Mouse (Mus musculus) heart, embryonic 16.5 days (tissue): Measurements from ENCODE around the gene Trim45. TPM values are rescaled to one million over a fixed set of nuclear protein-coding genes. Genes with fewer than 3 reads are reported as not detected.

ENCODE experiments used
- ATAC-seq: fragments of 200-750 bp; cut with Nextera tagmentation; replicated peaks from 2 replicates; pipeline ENCODE4 v1.8.0; 2017; ENCODE audit warnings: moderate number of reproducible peaks; ENCODE audit not compliant: insufficient read depth, low FRiP score; ENCODE audit errors: extremely low read depth
- H3K27ac ChIP-seq: fragments of 300-500 bp; sonication (generic); 2 replicates; pipeline ENCODE4 v1.5.1; 2014; ENCODE audit warnings: mild to moderate bottlenecking, low read length, control low read depth, moderate library complexity
- H3K27me3 ChIP-seq: fragments of 300-500 bp; sonication (generic); 2 replicates; pipeline ENCODE4 v1.6.1; 2014; ENCODE audit warnings: low read length, mixed read lengths; ENCODE audit not compliant: control insufficient read depth, insufficient read depth
- H3K36me3 ChIP-seq: fragments of 300-500 bp; sonication (generic); 2 replicates; pipeline ENCODE4 v1.6.1; 2014; ENCODE audit not compliant: control insufficient read depth, insufficient read depth
- H3K4me1 ChIP-seq: fragments of 300-500 bp; sonication (generic); 2 replicates; pipeline ENCODE4 v1.6.1; 2014; ENCODE audit warnings: low read length, mixed read lengths; ENCODE audit not compliant: control insufficient read depth, insufficient read depth
- H3K4me2 ChIP-seq: fragments of 300-500 bp; sonication (generic); 2 replicates; pipeline ENCODE4 v1.6.1; 2014; ENCODE audit warnings: low read depth, mild to moderate bottlenecking, control low read depth, low read length
- H3K4me3 ChIP-seq: fragments of 300-500 bp; sonication (generic); 2 replicates; pipeline ENCODE4 v1.5.1; 2014; ENCODE audit warnings: mild to moderate bottlenecking, control low read depth, low read length
- H3K9ac ChIP-seq: fragments of 300-500 bp; sonication (generic); 2 replicates; pipeline ENCODE4 v1.6.1; 2014; ENCODE audit warnings: low read length, control low read depth
- H3K9me3 ChIP-seq: fragments of 300-500 bp; sonication (generic); replicated peaks from 2 replicates; pipeline ENCODE4 v1.6.1; 2016; ENCODE audit warnings: low read length; ENCODE audit not compliant: control insufficient read depth
- WGBS: fragments of 180-500 bp; shearing (Covaris S2); extraction: QIAGEN DNeasy Blood & Tissue Kit; methylation state at CpG from one replicate; pipeline ENCODE4 v1.1.7; 2014; 5-methylcytosine and 5-hydroxymethylcytosine counted together
- polyA plus RNA-seq: library from polyadenylated mRNA; unstranded; fragments of >200 nt; fragmentation: Nextera tagmentation; extraction: Ambion mirVana; gene quantifications from 2 replicates; pipeline ENCODE4 v1.2.1, GENCODE M21; 2015

The Trim45 gene
- polyA plus RNA-seq, 1 experiment from 2014 or later = 4.3 TPM

- Histone ChIP-seq H3K27ac (no peak overlapping the region), H3K9ac (peak overlapping the region; percentile 34), H3K4me3 (no peak overlapping the region), H3K27me3 (no peaks in the 10 kb centered on the region), H3K36me3 (peaks cover 9% of the 10 kb centered on the region), H3K9me3 (no peaks in the 10 kb centered on the region), H3K4me2 (no peak overlapping the region), H3K4me1 (peaks cover 26% of the 10 kb centered on the region)
- 65% methylated on average over 6 of the region's 6 CpGs for WGBS
- no peak for ATAC-seq
Measured at GRCm38 (mm10) chr3:100924065-100924732, 2.2 kb downstream of the Trim45 start.

DNA sequence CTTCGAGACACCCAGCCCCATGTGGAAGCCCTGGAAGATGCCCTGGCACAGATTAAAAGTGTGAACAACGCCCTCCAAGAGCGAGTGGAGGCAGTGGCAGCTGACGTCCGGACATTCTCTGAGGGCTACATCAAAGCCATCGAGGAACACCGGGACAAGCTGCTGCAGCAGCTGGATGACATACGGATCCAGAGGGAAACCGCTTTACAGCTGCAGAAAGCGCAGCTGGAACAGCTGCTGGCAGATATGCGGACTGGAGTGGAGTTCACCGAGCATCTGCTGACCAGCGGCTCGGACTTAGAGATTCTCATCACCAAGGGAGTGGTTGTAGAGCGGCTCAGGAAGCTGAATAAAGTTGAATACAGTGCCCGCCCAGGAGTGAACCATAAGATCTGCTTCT, 3.2 kb downstream of the Trim45 start:
- peaks cover 26% of the 10 kb centered on the region for H3K4me1 ChIP-seq
- peaks cover 9% of the 10 kb centered on the region for H3K36me3 ChIP-seq
- 75% methylated on average over 16 of the region's 16 CpGs for WGBS
- no peak overlapping the region for H3K9ac ChIP-seq
- no peaks in the 10 kb centered on the region for H3K9me3 ChIP-seq
- ATAC-seq = no peak
- H3K4me2 ChIP-seq = no peak overlapping the region
- no peak overlapping the region for H3K4me3 ChIP-seq
- H3K27me3 ChIP-seq = no peaks in the 10 kb centered on the region
- H3K27ac ChIP-seq = no peak overlapping the region

DNA sequence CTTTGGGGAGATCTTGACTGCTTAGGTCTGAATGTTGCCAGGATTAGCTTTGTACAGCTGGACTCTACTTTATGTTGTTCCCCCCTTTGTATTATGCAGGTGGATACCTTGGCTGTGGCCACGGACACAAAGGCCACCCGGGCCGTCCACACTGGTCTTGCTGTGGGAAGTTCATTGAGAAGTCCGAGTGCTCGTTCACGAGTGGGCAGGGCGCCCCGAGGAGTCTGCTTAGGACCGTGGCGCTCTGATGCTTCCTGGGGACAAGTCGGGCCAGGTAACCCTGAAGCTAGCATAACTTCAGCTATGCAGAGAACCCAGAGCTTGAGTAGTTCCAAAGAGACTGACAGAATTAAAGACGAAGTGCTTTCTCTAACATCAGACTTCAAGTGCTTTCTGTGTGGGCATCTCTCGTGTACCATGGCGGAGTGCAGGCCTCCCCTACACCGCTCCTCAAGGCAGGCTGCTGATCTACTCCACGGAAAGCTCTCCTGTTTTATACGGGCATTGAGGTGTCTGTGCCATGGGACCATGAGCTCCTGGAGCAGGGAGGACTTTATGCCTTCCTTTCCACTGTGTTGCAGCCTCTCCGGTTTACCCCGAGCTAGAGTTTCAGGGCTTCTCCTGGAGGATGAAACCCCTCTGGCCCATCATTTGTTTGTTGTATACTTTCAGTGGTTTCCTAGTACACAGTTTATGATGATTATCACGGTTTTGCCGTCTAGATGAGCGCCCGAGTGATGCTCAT, 9.5 kb downstream of the Trim45 start:
- Histone ChIP-seq H3K9me3 (no peaks in the 10 kb centered on the region), H3K4me1 (peaks cover 2% of the 10 kb centered on the region; the same call in 1 of the 2 replicates), H3K27ac (no peak overlapping the region), H3K4me2 (no peak overlapping the region), H3K4me3 (no peak overlapping the region), H3K9ac (no peak overlapping the region), H3K27me3 (no peaks in the 10 kb centered on the region), H3K36me3 (peaks cover 12% of the 10 kb centered on the region)
- 90% methylated on average over 23 of the region's 23 CpGs for WGBS
- no peak for ATAC-seq

- no peak for ATAC-seq
- Histone ChIP-seq H3K27me3 (no peaks in the 10 kb centered on the region), H3K9ac (no peak overlapping the region), H3K27ac (no peak overlapping the region), H3K4me2 (no peak overlapping the region), H3K9me3 (no peaks in the 10 kb centered on the region), H3K4me1 (no peaks in the 10 kb centered on the region), H3K36me3 (peaks cover 12% of the 10 kb centered on the region), H3K4me3 (no peak overlapping the region)
- whole genome bisulfite sequencing = 72% methylated on average over 11 of the region's 11 CpGs
Measured at GRCm38 (mm10) chr3:100932077-100932944, 10.3 kb downstream of the Trim45 start.

GRCm38 (mm10) chr3:100935521-100935920, 13.5 kb downstream of the Trim45 start:
- Histone ChIP-seq H3K27me3 (no peaks in the 10 kb centered on the region), H3K4me3 (no peak overlapping the region), H3K9me3 (no peaks in the 10 kb centered on the region), H3K4me1 (no peaks in the 10 kb centered on the region), H3K36me3 (peaks cover 21% of the 10 kb centered on the region), H3K4me2 (no peak overlapping the region), H3K9ac (no peak overlapping the region), H3K27ac (no peak overlapping the region)
- ATAC-seq = no peak
- 88% methylated on average over 6 of the region's 6 CpGs for WGBS

DNA sequence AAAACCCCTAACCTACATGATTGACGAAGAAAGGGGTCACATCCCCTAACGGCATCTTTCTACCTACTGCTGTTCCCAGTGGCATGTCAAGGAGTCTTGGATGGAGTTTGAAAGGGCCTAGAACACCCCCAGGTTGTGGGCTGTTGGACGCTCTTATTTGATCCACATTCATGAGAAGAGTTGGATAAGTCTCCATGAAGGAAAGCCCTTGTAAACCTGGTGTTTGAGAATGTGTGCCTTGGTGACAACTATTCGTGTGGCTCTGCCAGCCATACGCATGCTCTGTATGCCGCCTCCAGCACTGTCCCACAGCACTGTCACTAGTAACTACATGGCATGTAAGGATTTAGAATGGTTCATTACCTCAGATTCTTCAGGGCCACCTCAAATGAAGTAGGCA, 14.2 kb downstream of the Trim45 start:
- no peaks in the 10 kb centered on the region for H3K27me3 ChIP-seq
- no peaks in the 10 kb centered on the region for H3K9me3 ChIP-seq
- no peaks in the 10 kb centered on the region for H3K4me1 ChIP-seq
- H3K4me3 ChIP-seq = no peak overlapping the region
- H3K9ac ChIP-seq = no peak overlapping the region
- ATAC-seq = no peak
- H3K4me2 ChIP-seq = no peak overlapping the region
- no peak overlapping the region for H3K27ac ChIP-seq
- WGBS = 93% methylated on average over 6 of the region's 6 CpGs
- peaks cover 21% of the 10 kb centered on the region for H3K36me3 ChIP-seq

- Histone ChIP-seq H3K9me3 (no peaks in the 10 kb centered on the region), H3K27me3 (no peaks in the 10 kb centered on the region), H3K4me1 (no peaks in the 10 kb centered on the region), H3K27ac (no peak overlapping the region), H3K9ac (no peak overlapping the region), H3K4me3 (no peak overlapping the region), H3K4me2 (no peak overlapping the region), H3K36me3 (peaks cover 25% of the 10 kb centered on the region)
- no peak for ATAC-seq
- WGBS = 86% methylated on average over 4 of the region's 4 CpGs
Measured at GRCm38 (mm10) chr3:100938211-100938610, 16.2 kb downstream of the Trim45 start.

GRCm38 (mm10) chr3:100940496-100941037, 18.6 kb downstream of the Trim45 start:
- H3K4me3 ChIP-seq = no peak overlapping the region
- H3K9me3 ChIP-seq = no peaks in the 10 kb centered on the region
- H3K27ac ChIP-seq = no peak overlapping the region
- no peak overlapping the region for H3K9ac ChIP-seq
- no peaks in the 10 kb centered on the region for H3K27me3 ChIP-seq
- peaks cover 46% of the 10 kb centered on the region for H3K36me3 ChIP-seq
- no peaks in the 10 kb centered on the region for H3K4me1 ChIP-seq
- WGBS = 78% methylated on average over 4 of the region's 4 CpGs
- ATAC-seq = no peak
- H3K4me2 ChIP-seq = no peak overlapping the region
